Mouse (Mus musculus): Measurements from ENCODE around the gene Mob3c.

Mob3c gene

DNA sequence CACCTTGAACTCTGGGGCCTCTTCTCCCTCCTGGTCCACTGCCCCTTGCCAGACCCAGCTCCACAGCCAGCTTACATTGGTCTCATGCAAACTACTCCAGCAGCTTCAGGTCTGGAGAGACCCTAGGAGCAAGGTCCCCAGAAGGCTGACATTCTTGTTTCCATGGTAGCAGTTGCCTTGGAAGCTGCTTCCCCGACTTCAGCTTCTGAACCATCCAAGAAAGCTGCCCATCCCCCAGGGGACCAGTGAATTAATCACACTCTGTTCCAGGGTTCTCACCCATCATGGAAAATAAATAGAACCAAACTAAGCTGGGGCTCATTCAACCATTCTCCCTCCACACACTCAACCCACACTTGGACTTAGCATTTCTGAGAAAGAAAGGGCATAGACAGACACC, 53.3 kb downstream of the Mob3c start:
- peak; percentile 27 for DNase-seq (ENCODE audit: low spot score)

DNA sequence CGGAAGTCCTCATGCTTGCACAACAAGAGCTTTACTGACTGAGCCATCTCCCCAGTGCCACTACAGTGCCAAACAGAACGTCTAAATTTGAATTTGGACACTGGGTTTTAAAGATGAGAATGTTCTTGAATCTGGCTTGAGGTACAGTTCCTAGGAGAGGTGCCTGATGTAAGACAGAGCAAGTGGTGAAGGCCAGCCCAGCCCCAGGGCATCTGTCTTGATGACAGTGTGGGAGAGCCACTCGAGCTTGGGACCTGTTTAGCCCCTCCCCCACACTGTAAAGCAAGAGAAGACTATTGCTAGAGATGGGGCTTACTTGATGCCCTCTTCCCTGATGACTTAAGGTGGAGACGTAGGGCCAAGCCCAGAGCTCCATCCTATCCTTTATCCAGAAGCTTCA, 54.3 kb downstream of the Mob3c start:
- no peak for DNase-seq (ENCODE audit: low spot score)

DNA sequence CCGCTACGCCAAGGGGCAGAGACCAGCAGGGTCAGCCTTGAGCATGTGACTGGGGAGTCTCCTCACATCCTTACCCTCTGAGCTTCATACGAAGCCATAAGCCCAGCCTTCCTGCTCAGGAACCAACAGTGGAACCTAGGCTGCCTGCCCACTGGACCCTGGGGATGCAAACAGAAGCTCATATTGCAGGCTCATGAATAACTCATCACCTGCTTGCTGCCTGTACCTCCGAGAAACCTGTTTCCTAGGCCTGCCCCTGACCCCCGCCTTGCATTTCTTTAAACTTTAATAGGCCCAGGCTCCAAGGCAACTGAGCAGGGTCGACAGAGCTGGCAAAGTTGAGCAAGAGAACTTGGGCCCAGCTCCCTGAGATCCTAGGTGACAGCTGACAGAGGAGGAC, 56.1 kb downstream of the Mob3c start, which contains the start of gene Kncn:
Gene Kncn (plus strand): TSS at position 379 of the 400 bp plus-strand sequence.
- DNase-seq (ENCODE audit: low spot score) = no peak

All from left cerebral cortex, adult 11 months (tissue).